8 mouse cellular contexts compared by ENCODE assay signal in the genomic region with DNA sequence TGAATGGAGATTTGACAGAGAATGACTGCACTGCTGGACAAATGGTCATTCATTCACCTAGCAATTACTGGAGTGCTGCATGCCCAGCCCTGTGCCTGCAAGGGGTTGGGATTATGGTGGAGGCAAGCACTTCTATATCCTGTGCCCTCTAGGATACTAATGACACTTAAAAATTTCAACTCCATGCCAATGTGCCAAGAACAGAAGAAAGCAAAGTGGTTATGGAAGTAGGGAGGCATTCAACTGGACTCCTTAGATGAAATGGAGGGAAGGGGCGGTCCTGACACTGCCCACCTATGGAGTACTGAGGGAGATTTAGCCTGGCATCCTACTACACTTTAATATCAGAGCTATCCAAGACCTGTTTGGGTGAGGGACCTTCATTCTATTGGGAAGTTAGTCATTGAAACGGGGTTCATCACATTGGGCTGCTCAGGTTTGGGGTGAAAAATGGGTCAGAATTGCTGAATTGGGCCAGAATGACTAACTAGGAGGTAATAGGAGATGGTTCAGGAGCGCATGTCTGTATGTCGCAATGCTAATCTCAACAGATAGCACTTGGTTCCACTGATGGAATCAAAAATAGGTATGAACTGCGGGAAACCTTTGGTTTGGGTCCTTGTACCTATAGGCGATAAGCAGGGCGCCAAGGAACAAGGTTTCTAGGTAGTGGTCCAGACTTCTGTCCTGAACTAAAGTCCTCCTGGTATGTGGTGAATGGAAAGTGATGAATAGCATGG. TPM values are rescaled to one million over a fixed set of nuclear protein-coding genes. Genes with fewer than 3 reads are reported as not detected.
DNase-seq lines count a peak whose midpoint lies in the region; ATAC-seq lines count a peak whose summit lies in the region.

No protein-coding gene starts in this region.

- H3K36me3 ChIP-seq in heart, embryonic 14.5 days (ENCODE audit: control insufficient read depth, insufficient read depth, low read length) = 0 out of 2 replicates have a peak, but pooled peaks cover 4% of the 10 kb centered on the region
- H3K36me3 ChIP-seq in hindbrain, embryonic 13.5 days = 0 out of 2 replicates have a peak, but pooled peaks cover 3% of the 10 kb centered on the region
- H3K36me3 ChIP-seq in midbrain, embryonic 12.5 days = peaks cover 9% of the 10 kb centered on the region; the same call in 1 of the 2 replicates

- peak overlapping the region; percentile 70 for H3K9ac ChIP-seq in heart, embryonic 14.5 days (ENCODE audit: low read length)
- peak overlapping the region; percentile 75 for H3K9ac ChIP-seq in hindbrain, embryonic 13.5 days
- H3K9ac ChIP-seq in midbrain, embryonic 12.5 days (replicated peaks) = peak overlapping the region; percentile 78

- peaks cover 4 to 21% of the 10 kb centered on the region in 2 experiments; a peak in 3 of 4 replicates for H3K4me1 ChIP-seq in heart, embryonic 14.5 days (ENCODE audit: control insufficient read depth in 2 of 2, insufficient read depth in 2 of 2, low read length in 2 of 2)
- peaks cover 35% of the 10 kb centered on the region for H3K4me1 ChIP-seq in hindbrain, embryonic 13.5 days (replicated peaks)
- H3K4me1 ChIP-seq in midbrain, embryonic 12.5 days = peaks cover 23% of the 10 kb centered on the region

- no peak for ATAC-seq in heart, embryonic 14.5 days (ENCODE audit: insufficient number of reproducible peaks, insufficient read depth, low FRiP score, low read depth)
- ATAC-seq in hindbrain, embryonic 13.5 days (ENCODE audit: low FRiP score) = no peak
- no peak; the same call in 1 of the 2 replicates for ATAC-seq in midbrain, embryonic 12.5 days (ENCODE audit: low FRiP score, low read depth)

- no peaks in the 10 kb centered on the region for H3K9me3 ChIP-seq in heart, embryonic 14.5 days (ENCODE audit: control insufficient read depth, low read length)
- H3K9me3 ChIP-seq in hindbrain, embryonic 13.5 days = no peaks in the 10 kb centered on the region
- H3K9me3 ChIP-seq in midbrain, embryonic 12.5 days = no peaks in the 10 kb centered on the region

- H3K27me3 ChIP-seq in heart, embryonic 14.5 days (ENCODE audit: control insufficient read depth, insufficient read depth, low read length) = no peaks in the 10 kb centered on the region
- H3K27me3 ChIP-seq in hindbrain, embryonic 13.5 days = no peaks in the 10 kb centered on the region
- H3K27me3 ChIP-seq in midbrain, embryonic 12.5 days = no peaks in the 10 kb centered on the region

- 62% methylated on average over 7 of the region's 7 CpGs for WGBS in heart, embryonic 14.5 days
- 72% methylated on average over 7 of the region's 7 CpGs for WGBS in hindbrain, embryonic 13.5 days
- 73% methylated on average over 7 of the region's 7 CpGs for WGBS in midbrain, embryonic 12.5 days

- DNase-seq in heart, adult 18-20 months = no peak
- DNase-seq in WW6 (ENCODE audit: low read depth, low spot score) = peak; percentile 22
- no peak for DNase-seq in adrenal gland, adult 18-20 months (ENCODE audit: low spot score in 2 of 2)
- DNase-seq in retina, postnatal 1 day = no peak
- DNase-seq in urinary bladder, postnatal 10 days (ENCODE audit: low spot score) = no peak

- peak overlapping the region; percentile 70 to 91 for H3K27ac ChIP-seq in heart, embryonic 14.5 days (replicated peaks in 1 of 2; ENCODE audit: control insufficient read depth in 1 of 2, insufficient read depth in 1 of 2, low read depth in 2 of 2, low read length in 2 of 2)
- H3K27ac ChIP-seq in hindbrain, embryonic 13.5 days = peak overlapping the region; percentile 89
- H3K27ac ChIP-seq in midbrain, embryonic 12.5 days (replicated peaks) = peak overlapping the region; percentile 83

- H3K4me2 ChIP-seq in heart, embryonic 14.5 days (ENCODE audit: low read length) = peak overlapping the region; percentile 67
- peak overlapping the region; percentile 65 for H3K4me2 ChIP-seq in hindbrain, embryonic 13.5 days
- peak overlapping the region; percentile 56 for H3K4me2 ChIP-seq in midbrain, embryonic 12.5 days (replicated peaks)

- peak overlapping the region; percentile 82 to 84 for H3K4me3 ChIP-seq in heart, embryonic 14.5 days (ENCODE audit: control insufficient read depth in 1 of 2, insufficient read depth in 1 of 2, low read depth in 1 of 2, low read length in 2 of 2)
- H3K4me3 ChIP-seq in hindbrain, embryonic 13.5 days = peak overlapping the region; percentile 95
- H3K4me3 ChIP-seq in midbrain, embryonic 12.5 days = peak overlapping the region; percentile 97

RNA-seq across cellular contexts. Expression of a gene that starts 1.0 kb away (rescaled TPM):
- polyA plus RNA-seq in heart, embryonic 14.5 days (2014; fragmentation: Nextera tagmentation; extraction: Ambion mirVana) = 10.3 and 10.6 TPM in 2 replicates
- total RNA-seq in heart, adult 18-20 months (2021) = 10 to 100 TPM; 21.2 to 29.8 TPM
- 16.7 and 17.6 TPM in 2 replicates for polyA plus RNA-seq in hindbrain, embryonic 13.5 days (2015; fragmentation: Nextera tagmentation; extraction: Ambion mirVana)
- 17.4 and 18.9 TPM in 2 replicates for polyA plus RNA-seq in midbrain, embryonic 12.5 days (2016; fragmentation: Nextera tagmentation; extraction: Ambion mirVana)
- 10 to 100 TPM; 28.9 to 29.5 TPM for total RNA-seq in adrenal gland, adult 18-20 months (2021)

RNA-seq across cellular contexts. Expression of a gene that starts 32.6 kb away (rescaled TPM):
- polyA plus RNA-seq in heart, embryonic 14.5 days (2014; fragmentation: Nextera tagmentation; extraction: Ambion mirVana) = 116 and 120 TPM in 2 replicates
- 10 to 100 TPM; 29.1 to 32.2 TPM for total RNA-seq in heart, adult 18-20 months (2021)
- polyA plus RNA-seq in hindbrain, embryonic 13.5 days (2015; fragmentation: Nextera tagmentation; extraction: Ambion mirVana) = 131 and 140 TPM in 2 replicates
- 155 and 172 TPM in 2 replicates for polyA plus RNA-seq in midbrain, embryonic 12.5 days (2016; fragmentation: Nextera tagmentation; extraction: Ambion mirVana)
- 100 to 1,000 TPM; 101 to 105 TPM for total RNA-seq in adrenal gland, adult 18-20 months (2021)
